Mouse (Mus musculus) midbrain, postnatal 0 days (tissue): ENCODE data around the gene Tbc1d8. TPM values are rescaled to one million over a fixed set of nuclear protein-coding genes. Genes with fewer than 3 reads are reported as not detected.

Experiments
- ATAC-seq: fragments of 200-750 bp; cut with Nextera tagmentation; 2 replicates; pipeline ENCODE4 v1.8.0; 2017; ENCODE audit warnings: moderate number of reproducible peaks, mild to moderate bottlenecking, moderate TSS enrichment, moderate library complexity; ENCODE audit not compliant: low FRiP score
- DNase-seq: peaks from one replicate; pipeline ENCODE4 v3.0.0-alpha.2; 2015; ENCODE audit warnings: low spot score
- H3K27ac ChIP-seq: fragments of 300-500 bp; sonication (generic); 2 replicates; pipeline ENCODE4 v1.5.1; 2014; ENCODE audit warnings: low read depth, mild to moderate bottlenecking, low read length, mixed read lengths
- H3K27me3 ChIP-seq: fragments of 300-500 bp; sonication (generic); 2 replicates; pipeline ENCODE4 v1.6.1; 2014; ENCODE audit warnings: low read length, control low read depth, mixed read lengths; ENCODE audit not compliant: insufficient read depth
- H3K36me3 ChIP-seq: fragments of 300-500 bp; sonication (generic); 2 replicates; pipeline ENCODE4 v1.6.1; 2014; ENCODE audit warnings: low read length, control low read depth, mixed read lengths; ENCODE audit not compliant: insufficient read depth
- H3K4me1 ChIP-seq: fragments of 300-500 bp; sonication (generic); 2 replicates; pipeline ENCODE4 v1.6.1; 2014; ENCODE audit warnings: mild to moderate bottlenecking, control low read depth, antibody characterized with exemption, low read length, mixed read lengths; ENCODE audit not compliant: insufficient read depth
- H3K4me2 ChIP-seq: fragments of 300-500 bp; sonication (generic); 2 replicates; pipeline ENCODE4 v1.6.1; 2014; ENCODE audit warnings: low read depth, mild to moderate bottlenecking, low read length, mixed read lengths; ENCODE audit not compliant: poor library complexity, severe bottlenecking
- H3K4me3 ChIP-seq: fragments of 300-500 bp; sonication (generic); 2 replicates; pipeline ENCODE4 v1.5.1; 2014; ENCODE audit warnings: low read depth, mild to moderate bottlenecking, low read length, moderate library complexity
- H3K9ac ChIP-seq: fragments of 300-500 bp; sonication (generic); replicated peaks from 2 replicates; pipeline ENCODE4 v1.6.1; 2014; ENCODE audit warnings: mild to moderate bottlenecking, low read length, moderate library complexity, mixed read lengths; ENCODE audit not compliant: poor library complexity, severe bottlenecking
- H3K9me3 ChIP-seq: fragments of 300-500 bp; sonication (generic); 2 replicates; pipeline ENCODE4 v1.6.1; 2016; ENCODE audit warnings: low read length, control low read depth
- CTCF ChIP-seq: IDR thresholded peaks from 2 replicates; pipeline ENCODE4 v1.5.1; 2016; ENCODE audit warnings: antibody characterized with exemption, mild to moderate bottlenecking
- WGBS: fragments of 180-500 bp; shearing (Covaris S2); extraction: QIAGEN DNeasy Blood & Tissue Kit; methylation state at CpG from one replicate; pipeline ENCODE4 v1.1.7; 2014; 5-methylcytosine and 5-hydroxymethylcytosine counted together
- polyA plus RNA-seq: library from polyadenylated mRNA; unstranded; fragments of >200 nt; fragmentation: Nextera tagmentation; extraction: Ambion mirVana; gene quantifications from 2 replicates; pipeline ENCODE4 v1.2.1, GENCODE M21; 2015
- total RNA-seq: library from RNA; depleted of rRNA; stranded (reverse); fragments of >200 nt; gene quantifications from 2 replicates; pipeline ENCODE4 v1.2.3, GENCODE M21; 2014

The Tbc1d8 gene
- total and polyA plus RNA-seq, 2 experiments from 2014 or later, result 8.5 to 18.3 TPM

DNA sequence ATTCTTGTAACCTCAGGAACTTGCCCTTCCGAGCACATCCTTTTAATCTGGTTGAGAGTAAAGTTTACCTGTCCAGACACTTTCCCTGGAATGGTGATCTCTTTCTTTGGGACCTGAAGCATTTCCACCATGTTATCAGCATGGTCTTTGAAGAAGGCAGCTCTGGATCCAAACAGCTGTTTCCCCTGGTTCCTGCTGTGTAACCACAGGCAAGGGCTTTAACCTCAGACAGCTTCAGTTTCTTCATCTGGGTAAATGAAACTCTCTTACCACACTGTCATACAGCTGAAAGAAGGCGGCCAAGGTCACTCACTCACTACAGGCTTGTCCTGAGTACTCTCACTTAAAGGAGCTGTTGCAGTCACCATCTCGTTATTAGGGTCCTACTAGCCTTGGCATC is 8.8 kb upstream of the Tbc1d8 start:
- 76% methylated on average over 3 of the region's 3 CpGs for WGBS
- no peaks in the 10 kb centered on the region for H3K9me3 ChIP-seq
- no peak for TF ChIP-seq CTCF

DNA sequence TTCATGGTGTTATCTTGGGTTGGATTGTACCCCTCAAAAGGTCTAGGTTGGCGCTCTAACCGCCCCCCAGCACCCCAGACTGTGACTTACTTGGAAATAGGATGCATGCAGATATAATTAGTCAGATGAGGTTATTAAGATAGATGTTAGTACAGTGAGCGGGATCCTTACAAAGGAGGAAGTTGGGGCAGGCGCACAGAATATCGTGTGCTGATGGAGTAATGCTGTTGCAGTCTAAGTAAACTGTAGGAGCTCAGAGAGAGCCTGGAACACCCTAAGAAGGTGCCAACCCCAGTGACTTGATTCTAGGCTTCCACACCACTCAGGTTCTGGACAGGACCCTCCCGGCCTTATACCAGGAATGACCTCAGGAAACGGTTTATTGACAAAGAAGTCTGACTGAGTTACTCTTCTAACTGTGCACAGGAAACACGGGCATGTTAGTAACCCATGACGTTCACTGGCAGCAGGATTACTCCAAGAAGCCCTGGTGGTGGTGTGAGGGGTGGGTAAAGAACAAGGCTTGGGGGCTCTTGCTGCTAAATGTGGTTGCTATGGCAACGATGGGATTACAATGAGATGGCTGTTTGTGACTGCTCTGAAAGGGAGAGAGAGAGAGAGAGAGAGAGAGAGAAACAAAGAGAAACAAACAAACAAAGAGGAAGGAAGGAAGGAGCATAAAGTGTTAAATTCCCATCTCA is 3.7 kb upstream of the Tbc1d8 start:
- ATAC-seq (no peak), DNase-seq (peak; percentile 48)
- no peak overlapping the region for H3K27ac ChIP-seq
- WGBS, result 49% methylated on average over 10 of the region's 10 CpGs
- 0 out of 2 replicates have a peak, but pooled peaks have one; percentile 8 for TF ChIP-seq CTCF
- peaks cover 2% of the 10 kb centered on the region; the same call in 1 of the 2 replicates for H3K4me1 ChIP-seq
- H3K4me2 ChIP-seq, result no peak overlapping the region
- H3K9me3 ChIP-seq, result no peaks in the 10 kb centered on the region
- H3K27me3 ChIP-seq, result no peaks in the 10 kb centered on the region
- no peak overlapping the region for H3K9ac ChIP-seq
- H3K4me3 ChIP-seq, result no peak overlapping the region
- no peaks in the 10 kb centered on the region for H3K36me3 ChIP-seq

More for the DNA sequence above, 8.8 kb upstream of the Tbc1d8 start:
- H3K27ac ChIP-seq, result no peak overlapping the region
- no peaks in the 10 kb centered on the region for H3K4me1 ChIP-seq
- ATAC-seq (no peak), DNase-seq (no peak)
- H3K4me2 ChIP-seq, result no peak overlapping the region
- no peaks in the 10 kb centered on the region for H3K36me3 ChIP-seq
- no peak overlapping the region for H3K4me3 ChIP-seq
- H3K9ac ChIP-seq, result no peak overlapping the region
- H3K27me3 ChIP-seq, result no peaks in the 10 kb centered on the region

DNA sequence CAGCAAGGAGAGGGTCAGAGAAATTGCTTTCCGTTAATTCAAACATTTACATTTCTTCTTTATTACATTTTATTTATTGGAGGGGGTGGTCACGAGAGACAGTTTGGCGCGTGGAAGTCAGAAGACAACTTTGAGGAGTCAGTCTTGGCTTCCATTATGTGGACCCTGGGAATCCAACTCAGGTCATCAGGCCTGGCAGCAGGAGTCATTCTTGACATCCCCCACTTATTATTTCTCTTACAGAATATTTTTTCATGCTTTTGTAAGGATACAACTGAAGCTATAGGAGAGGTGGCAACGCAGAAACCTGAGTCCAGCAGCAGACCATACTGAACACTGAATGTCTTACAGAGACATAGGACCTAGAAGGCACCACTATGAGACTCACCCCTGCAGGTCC is 699 bp upstream of the Tbc1d8 start:
- Histone ChIP-seq H3K9ac (no peak overlapping the region), H3K4me3 (no peak overlapping the region), H3K4me1 (peaks cover 9% of the 10 kb centered on the region; the same call in 1 of the 2 replicates), H3K27me3 (no peaks in the 10 kb centered on the region), H3K9me3 (no peaks in the 10 kb centered on the region), H3K36me3 (no peaks in the 10 kb centered on the region), H3K27ac (no peak overlapping the region), H3K4me2 (peak overlapping the region; percentile 95)
- DNase-seq, result no peak
- no peak for TF ChIP-seq CTCF
- no peak for ATAC-seq
- WGBS, result 71% methylated on average over 5 of the region's 5 CpGs

DNA sequence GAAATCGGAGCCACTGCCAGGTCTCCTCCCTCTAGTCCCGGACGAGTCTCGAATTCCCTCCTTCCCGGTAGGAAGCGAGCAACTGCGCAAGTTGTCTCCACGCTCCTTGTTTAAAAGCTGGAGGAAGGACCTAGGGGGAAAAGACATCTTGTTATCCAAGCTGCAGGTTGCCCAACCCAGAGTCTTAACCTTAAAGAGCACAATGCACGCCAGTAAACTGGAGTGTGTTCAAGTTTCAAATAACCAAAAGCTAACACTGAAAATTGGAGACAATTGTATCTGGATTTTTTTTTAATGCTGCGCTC is 293 bp upstream of the Tbc1d8 start:
- DNase-seq (no peak), ATAC-seq (no peak)
- TF ChIP-seq CTCF, result no peak
- H3K4me2 ChIP-seq, result peak overlapping the region; percentile 95
- peak overlapping the region; percentile 80 for H3K9ac ChIP-seq
- peak overlapping the region; percentile 80 for H3K27ac ChIP-seq
- no peaks in the 10 kb centered on the region for H3K27me3 ChIP-seq
- peaks cover 9% of the 10 kb centered on the region; the same call in 1 of the 2 replicates for H3K4me1 ChIP-seq
- no peaks in the 10 kb centered on the region for H3K36me3 ChIP-seq
- 4% methylated on average over 10 of the region's 10 CpGs for WGBS
- H3K9me3 ChIP-seq, result no peaks in the 10 kb centered on the region
- H3K4me3 ChIP-seq, result peak overlapping the region; percentile 81

GRCm38 (mm10) chr1:39477064-39477463 is 1.5 kb downstream of the Tbc1d8 start:
- TF ChIP-seq CTCF, result no peak
- Histone ChIP-seq H3K36me3 (no peaks in the 10 kb centered on the region), H3K4me2 (peak overlapping the region; percentile 95), H3K27me3 (no peaks in the 10 kb centered on the region), H3K27ac (no peak overlapping the region), H3K9me3 (no peaks in the 10 kb centered on the region), H3K9ac (no peak overlapping the region), H3K4me3 (peak overlapping the region; percentile 81), H3K4me1 (peaks cover 9% of the 10 kb centered on the region; the same call in 1 of the 2 replicates)
- ATAC-seq (no peak), DNase-seq (no peak)
- WGBS, result 74% methylated on average over 5 of the region's 5 CpGs

GRCm38 (mm10) chr1:39476341-39476740 is 2.2 kb downstream of the Tbc1d8 start:
- Histone ChIP-seq H3K4me1 (peaks cover 9% of the 10 kb centered on the region; the same call in 1 of the 2 replicates), H3K4me3 (no peak overlapping the region), H3K27me3 (no peaks in the 10 kb centered on the region), H3K9ac (no peak overlapping the region), H3K4me2 (peak overlapping the region; percentile 95), H3K27ac (no peak overlapping the region), H3K9me3 (no peaks in the 10 kb centered on the region), H3K36me3 (no peaks in the 10 kb centered on the region)
- no peak for TF ChIP-seq CTCF
- 69% methylated on average over 1 of the region's 1 CpGs for WGBS
- no peak for DNase-seq
- ATAC-seq, result no peak
